Mouse (Mus musculus) MEL (cell line): Measurements from ENCODE around the gene Fam169b. TPM values are rescaled to one million over a fixed set of nuclear protein-coding genes. Genes with fewer than 3 reads are reported as not detected.

Experiments
- DNase-seq: peaks from one replicate; pipeline ENCODE4 v3.0.0; 2011; ENCODE audit warnings: low read depth, low spot score
- H3K27ac ChIP-seq: 2 replicates; pipeline ENCODE4 v1.5.1; 2012; ENCODE audit warnings: low read depth, mild to moderate bottlenecking, control low read depth, low read length, moderate library complexity; ENCODE audit not compliant: control insufficient read depth
- H3K27me3 ChIP-seq, 2 experiments: fragments of 150-350 bp in 1 of 2; sonication (generic) in 1 of 2; 2 replicates each; pipeline ENCODE4 v1.6.1; 2012; ENCODE audit warnings: low read length in 2 of 2, mild to moderate bottlenecking in 2 of 2, improper control_type of control experiment in 1 of 2, moderate library complexity in 1 of 2; ENCODE audit not compliant: insufficient read depth in 2 of 2, control insufficient read depth in 1 of 2
- H3K36me3 ChIP-seq, 2 experiments: 2 replicates each; pipeline ENCODE4 v1.6.1; 2012 to 2014; ENCODE audit warnings: low read length in 2 of 2, improper control_type of control experiment in 1 of 2, inconsistent platforms in 1 of 2, mild to moderate bottlenecking in 1 of 2; ENCODE audit not compliant: insufficient read depth in 2 of 2, control insufficient read depth in 1 of 2
- H3K4me1 ChIP-seq, 2 experiments: fragments of 150-350 bp in 1 of 2; sonication (generic) in 1 of 2; 2 replicates each; pipeline ENCODE4 v1.6.1; 2012; ENCODE audit warnings: low read length in 2 of 2, improper control_type of control experiment in 1 of 2, mild to moderate bottlenecking in 1 of 2; ENCODE audit not compliant: insufficient read depth in 2 of 2, control insufficient read depth in 1 of 2
- H3K4me3 ChIP-seq, 2 experiments: fragments of 150-350 bp in 1 of 2; sonication (generic) in 1 of 2; 2 replicates each; pipeline ENCODE4 v1.5.1; 2012; ENCODE audit warnings: low read depth in 2 of 2, low read length in 2 of 2, mild to moderate bottlenecking in 2 of 2, moderate library complexity in 2 of 2, control low read depth in 1 of 2, improper control_type of control experiment in 1 of 2; ENCODE audit not compliant: control insufficient read depth in 1 of 2, insufficient read depth in 1 of 2
- H3K79me2 ChIP-seq: 2 replicates; pipeline ENCODE4 v1.6.1; 2012; ENCODE audit warnings: mild to moderate bottlenecking, low read length, moderate library complexity; ENCODE audit not compliant: control insufficient read depth, poor library complexity, insufficient read depth
- H3K9ac ChIP-seq: 2 replicates; pipeline ENCODE4 v1.6.1; 2012; ENCODE audit warnings: low read depth, mild to moderate bottlenecking, control low read depth, low read length, moderate library complexity; ENCODE audit not compliant: control insufficient read depth, poor library complexity, severe bottlenecking
- H3K9me3 ChIP-seq: fragments of 150-350 bp; sonication (generic); replicated peaks from 2 replicates; pipeline ENCODE4 v1.6.1; 2012; ENCODE audit warnings: mild to moderate bottlenecking, low read length, improper control_type of control experiment, moderate library complexity; ENCODE audit not compliant: insufficient read depth
- BHLHE40 ChIP-seq: IDR thresholded peaks from 2 replicates; pipeline ENCODE4 v1.6.1; 2012; ENCODE audit warnings: low read depth, mild to moderate bottlenecking, inconsistent platforms, low read length, improper control_type of control experiment, borderline replicate concordance
- GABPA ChIP-seq: IDR thresholded peaks from 2 replicates; pipeline ENCODE4 v1.6.1; 2012; ENCODE audit warnings: low read depth, mild to moderate bottlenecking, inconsistent platforms, low read length, improper control_type of control experiment, moderate library complexity
- JUND ChIP-seq: IDR thresholded peaks from 2 replicates; pipeline ENCODE4 v1.6.1; 2011; ENCODE audit warnings: low read depth, mild to moderate bottlenecking, improper control_type of control experiment, low read length
- MAX ChIP-seq: IDR thresholded peaks from 2 replicates; pipeline ENCODE4 v1.6.1; 2011; ENCODE audit warnings: low read length, improper control_type of control experiment
- MAZ ChIP-seq: IDR thresholded peaks from 2 replicates; pipeline ENCODE4 v1.6.1; 2012; ENCODE audit warnings: low read depth, mild to moderate bottlenecking, inconsistent platforms, low read length, improper control_type of control experiment
- MXI1 ChIP-seq: IDR thresholded peaks from 2 replicates; pipeline ENCODE4 v1.6.1; 2011; ENCODE audit warnings: mild to moderate bottlenecking, low read depth, low read length, improper control_type of control experiment
- MYB ChIP-seq: IDR thresholded peaks from 2 replicates; pipeline ENCODE4 v1.6.1; 2011; ENCODE audit warnings: mild to moderate bottlenecking, low read depth, low read length, improper control_type of control experiment
- MYC ChIP-seq: IDR thresholded peaks from 2 replicates; pipeline ENCODE4 v1.6.1; 2011; ENCODE audit warnings: low read depth, mild to moderate bottlenecking, low read length, improper control_type of control experiment, moderate library complexity
- NELFE ChIP-seq: IDR thresholded peaks from 2 replicates; pipeline ENCODE4 v1.6.1; 2011; ENCODE audit warnings: low read depth, low read length, improper control_type of control experiment
- TAL1 ChIP-seq: IDR thresholded peaks from 2 replicates; pipeline ENCODE4 v1.6.1; 2012; ENCODE audit warnings: mild to moderate bottlenecking, inconsistent platforms, low read length, moderate library complexity, mixed read lengths
- TBP ChIP-seq: IDR thresholded peaks from 2 replicates; pipeline ENCODE4 v1.8.0; 2011; ENCODE audit warnings: low read depth, low read length, improper control_type of control experiment
- ZC3H11A ChIP-seq: IDR thresholded peaks from 2 replicates; pipeline ENCODE4 v1.6.1; 2012; ENCODE audit warnings: low read depth, mild to moderate bottlenecking, inconsistent platforms, low read length, improper control_type of control experiment
- ZKSCAN1 ChIP-seq: IDR thresholded peaks from 2 replicates; pipeline ENCODE4 v1.6.1; 2012; ENCODE audit warnings: low read depth, mild to moderate bottlenecking, inconsistent platforms, low read length, improper control_type of control experiment, moderate library complexity
- polyA plus RNA-seq, 2 experiments: library from polyadenylated mRNA; stranded (reverse) in 1 of 2; unstranded in 1 of 2; fragments of >175 nt in 1 of 2; fragments of >200 nt in 1 of 2; gene quantifications; 2 replicates each; pipeline versions ENCODE4 v1.2.1 to v1.2.4; 2012; ENCODE audit warnings: low replicate concordance in 2 of 2, low read depth in 1 of 2; ENCODE audit not compliant: insufficient read length in 2 of 2, insufficient read depth in 1 of 2, missing spikeins in 1 of 2
- total RNA-seq: library from RNA; depleted of rRNA; stranded (reverse); fragments of 300-350 nt; gene quantifications from 2 replicates; pipeline ENCODE4 v1.2.3, GENCODE M21; 2012

Fam169b gene
- total and polyA plus RNA-seq, 3 experiments: not detected

DNA sequence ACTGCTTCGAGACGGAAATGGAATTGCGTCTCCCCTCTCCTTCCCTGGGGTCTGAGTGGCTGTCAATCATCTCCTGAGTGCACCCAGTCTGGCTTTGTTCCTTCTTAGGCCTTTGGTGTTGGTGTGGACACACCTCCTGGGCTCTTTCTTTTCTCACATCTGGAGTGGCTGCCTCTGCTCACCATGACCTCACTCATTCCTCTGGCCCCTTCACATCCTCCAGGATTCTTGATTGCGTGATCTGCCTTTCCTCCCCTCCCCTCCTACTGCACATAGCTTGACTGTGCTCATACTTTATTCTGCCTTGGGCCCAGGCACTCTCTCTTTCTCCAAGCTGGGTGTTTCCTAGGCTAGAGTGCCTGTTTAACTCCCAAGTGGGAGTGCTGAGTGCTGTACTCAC, 41.4 kb downstream of the Fam169b start:
- H3K27ac ChIP-seq: no peak overlapping the region
- DNase-seq: no peak
- TF ChIP-seq BHLHE40 (no peak), TAL1 (no peak), MYB (no peak), MXI1 (no peak)
- H3K36me3 ChIP-seq: no peaks in the 10 kb centered on the region
- H3K9ac ChIP-seq: no peak overlapping the region
- H3K79me2 ChIP-seq: no peaks in the 10 kb centered on the region
- H3K4me1 ChIP-seq: no peaks in the 10 kb centered on the region
- H3K4me3 ChIP-seq: no peak overlapping the region
- H3K27me3 ChIP-seq: peaks cover 0 to 3% of the 10 kb centered on the region in 2 experiments; a peak in 1 of 4 replicates
- no peaks in the 10 kb centered on the region for H3K9me3 ChIP-seq

DNA sequence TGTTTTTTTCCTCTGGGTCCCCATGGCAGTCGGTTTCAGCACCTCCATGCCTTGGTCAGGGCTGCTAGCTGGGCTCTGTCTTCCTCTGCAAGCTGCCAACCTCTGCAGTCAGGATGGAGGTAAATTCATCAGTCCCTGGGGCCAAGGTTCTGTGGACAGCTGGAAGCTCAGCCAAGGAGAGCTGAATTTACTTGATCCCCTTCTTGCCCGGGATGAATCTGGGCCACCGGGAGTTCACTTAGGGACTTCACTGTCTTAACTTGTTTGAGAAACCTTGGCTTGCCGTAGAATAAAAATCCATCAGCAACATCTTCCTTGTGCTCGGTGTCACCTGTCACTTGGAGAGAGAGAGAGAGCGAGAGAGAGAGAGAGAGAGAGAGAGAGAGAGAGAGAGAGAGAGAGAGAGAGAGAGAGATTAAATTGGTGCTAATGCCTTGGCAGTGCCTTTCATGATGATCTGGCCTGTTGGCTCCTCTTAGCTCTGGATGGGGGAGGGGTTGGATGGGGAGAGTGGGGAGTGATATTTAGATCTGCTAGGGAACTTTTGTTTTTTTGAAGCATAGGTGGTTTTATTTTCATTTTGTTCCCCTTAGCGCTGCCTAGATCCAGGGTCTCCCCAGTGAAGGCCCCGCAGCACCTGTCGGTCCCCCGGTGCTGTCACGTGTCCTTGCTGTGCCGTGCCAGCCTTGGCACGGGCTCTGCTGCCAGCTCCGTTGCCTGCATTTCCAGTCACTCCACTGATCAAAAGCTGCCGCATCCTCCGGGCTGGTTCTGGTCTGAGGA, 44.6 kb downstream of the Fam169b start:
- Histone ChIP-seq H3K4me1 (no peaks in the 10 kb centered on the region; a peak in 1 of 4 replicates), H3K9me3 (no peaks in the 10 kb centered on the region), H3K36me3 (no peaks in the 10 kb centered on the region), H3K9ac (no peak overlapping the region), H3K4me3 (no peak overlapping the region), H3K27me3 (no peaks in the 10 kb centered on the region; a peak in 1 of 4 replicates), H3K27ac (no peak overlapping the region), H3K79me2 (no peaks in the 10 kb centered on the region)
- no peak for DNase-seq
- TF ChIP-seq MXI1 (no peak), ZKSCAN1 (no peak), MAX (no peak), ZC3H11A (no peak), MYC (no peak), NELFE (no peak), TBP (no peak), GABPA (no peak), MAZ (no peak), JUND (no peak)

DNA sequence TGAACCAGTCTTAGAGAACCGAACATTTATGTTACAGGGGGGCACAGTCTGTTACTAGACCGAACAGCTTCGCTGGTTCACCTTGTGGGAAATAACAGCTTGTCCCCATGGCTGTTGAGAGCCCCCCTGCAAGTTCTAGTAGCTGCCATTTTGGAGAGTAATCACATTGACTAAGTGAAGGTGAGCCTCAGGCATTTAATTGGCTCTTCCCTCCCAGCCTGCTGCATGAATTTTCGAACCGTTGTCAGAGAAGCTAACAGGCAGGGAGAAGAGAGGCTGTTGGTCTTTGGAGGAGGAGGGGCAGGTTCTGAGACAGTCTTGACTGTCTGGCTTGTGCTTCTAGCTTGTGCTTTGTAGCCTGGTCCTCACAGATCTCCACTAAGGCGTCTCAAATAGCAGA, 45.3 kb downstream of the Fam169b start:
- no peaks in the 10 kb centered on the region; a peak in 1 of 4 replicates for H3K27me3 ChIP-seq
- H3K79me2 ChIP-seq: no peaks in the 10 kb centered on the region
- no peaks in the 10 kb centered on the region for H3K9me3 ChIP-seq
- H3K36me3 ChIP-seq: no peaks in the 10 kb centered on the region
- TF ChIP-seq GABPA: no peak
- DNase-seq: no peak
- no peak overlapping the region for H3K27ac ChIP-seq
- H3K4me3 ChIP-seq: no peak overlapping the region
- no peaks in the 10 kb centered on the region; a peak in 1 of 4 replicates for H3K4me1 ChIP-seq
- H3K9ac ChIP-seq: no peak overlapping the region
